Mouse (Mus musculus) lung, adult 2 months (tissue): ENCODE measurements around the gene Usp32.

ENCODE experiments used
- CTCF ChIP-seq: fragments of 200-500 bp; IDR thresholded peaks from 2 replicates; pipeline ENCODE4 v1.5.1; 2011; ENCODE audit warnings: mild to moderate bottlenecking, low read length, control low read depth; ENCODE audit not compliant: insufficient read depth
- POLR2A ChIP-seq: fragments of 200-500 bp; IDR thresholded peaks from 2 replicates; pipeline ENCODE4 v1.6.1; 2011; ENCODE audit warnings: low read depth, mild to moderate bottlenecking, control low read depth, low read length, borderline replicate concordance; ENCODE audit errors: extremely low read depth

GRCm38 (mm10) chr11:84968309-84968708 is 171.7 kb downstream of the Usp32 start:
- TF ChIP-seq CTCF (no peak), POLR2A (no peak)
